Mouse (Mus musculus) cortical plate, adult 2 months (tissue): ENCODE measurements around the gene Romo1.

ENCODE experiments used
- CTCF ChIP-seq: fragments of 200-500 bp; IDR thresholded peaks from 2 replicates; pipeline ENCODE4 v1.5.1; 2011; ENCODE audit warnings: mild to moderate bottlenecking, control low read depth, low read length; ENCODE audit not compliant: insufficient read depth; ENCODE audit errors: extremely low read depth
- POLR2A ChIP-seq: fragments of 200-500 bp; IDR thresholded peaks from 2 replicates; pipeline ENCODE4 v1.6.1; 2011; ENCODE audit warnings: mild to moderate bottlenecking, low read length, control low read depth; ENCODE audit not compliant: insufficient read depth; ENCODE audit errors: extremely low read depth

DNA sequence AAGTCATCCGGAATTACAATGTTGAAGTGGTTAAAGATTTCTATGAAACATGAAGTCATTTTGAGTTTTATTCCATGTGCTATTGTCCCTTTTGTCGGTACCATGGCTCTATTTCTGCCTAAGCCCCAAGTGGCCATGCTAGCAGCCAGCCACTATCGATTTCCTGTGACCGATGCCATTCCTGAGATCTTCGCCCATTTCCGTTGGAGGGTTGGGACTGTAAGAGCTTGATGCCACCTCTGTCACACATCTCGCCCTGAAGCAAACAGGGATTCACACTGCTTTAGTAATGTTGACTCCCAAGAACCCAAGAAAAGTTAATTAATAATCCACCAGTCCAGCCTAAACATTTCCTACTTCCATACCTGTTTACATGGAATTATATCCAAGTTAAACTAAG, 33.8 kb downstream of the Romo1 start:
- TF ChIP-seq CTCF (no peak), POLR2A (no peak)
